Mouse (Mus musculus): Measurements from ENCODE around the gene Tagln2.

The Tagln2 gene

DNA sequence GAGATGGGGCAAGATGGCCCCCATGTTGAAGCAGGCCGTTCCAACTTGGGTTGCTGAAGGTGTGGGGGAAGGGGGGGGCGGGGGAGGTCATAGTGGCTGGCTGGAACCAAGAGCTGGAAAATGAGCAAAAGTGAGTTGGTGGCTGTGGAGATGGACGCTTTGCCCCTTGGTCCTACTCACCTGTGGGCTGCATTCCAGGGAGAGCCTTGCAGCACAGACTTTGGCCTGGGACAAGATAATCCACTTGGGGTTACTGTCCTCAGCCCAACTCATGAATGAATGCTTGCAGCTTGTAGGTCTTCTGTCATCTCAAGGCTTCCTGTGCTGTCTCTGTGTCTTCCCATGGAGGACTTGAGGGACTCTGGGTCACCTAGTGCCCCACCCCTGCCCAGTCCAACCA, 7.9 kb downstream of the Tagln2 start:
- TF ChIP-seq GATA4 (IDR thresholded peaks at IDR 0.05; ENCODE audit: insufficient replicate concordance, low read length) = no peak

- peak; percentile 91; the same call in 1 of the 2 replicates for TF ChIP-seq GATA4 (IDR thresholded peaks at IDR 0.05; ENCODE audit: insufficient replicate concordance, low read length)
Observed at GRCm38 (mm10) chr1:172508172-172508571, 8.3 kb downstream of the Tagln2 start.

DNA sequence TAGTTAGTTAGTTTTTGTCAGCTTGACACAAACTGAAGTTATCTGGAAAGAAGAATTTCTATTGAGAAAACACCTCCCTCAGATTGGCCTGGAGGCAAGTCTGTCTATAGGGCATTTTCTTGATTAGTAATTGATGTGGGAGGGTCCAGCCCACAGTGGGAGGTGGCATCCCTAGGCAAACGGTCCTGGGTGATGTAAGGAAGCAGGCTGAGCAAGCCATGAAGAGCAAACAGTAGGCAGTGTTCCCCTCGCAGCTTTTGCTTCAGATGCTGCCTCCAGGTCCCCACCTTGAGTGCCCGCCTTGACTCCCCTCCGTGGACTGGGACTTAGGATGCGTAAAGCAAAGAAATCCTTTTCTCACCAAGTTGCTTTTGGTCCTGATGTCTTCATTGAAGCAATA, 9.4 kb downstream of the Tagln2 start:
- no peak for TF ChIP-seq GATA4 (IDR thresholded peaks at IDR 0.05; ENCODE audit: insufficient replicate concordance, low read length)

DNA sequence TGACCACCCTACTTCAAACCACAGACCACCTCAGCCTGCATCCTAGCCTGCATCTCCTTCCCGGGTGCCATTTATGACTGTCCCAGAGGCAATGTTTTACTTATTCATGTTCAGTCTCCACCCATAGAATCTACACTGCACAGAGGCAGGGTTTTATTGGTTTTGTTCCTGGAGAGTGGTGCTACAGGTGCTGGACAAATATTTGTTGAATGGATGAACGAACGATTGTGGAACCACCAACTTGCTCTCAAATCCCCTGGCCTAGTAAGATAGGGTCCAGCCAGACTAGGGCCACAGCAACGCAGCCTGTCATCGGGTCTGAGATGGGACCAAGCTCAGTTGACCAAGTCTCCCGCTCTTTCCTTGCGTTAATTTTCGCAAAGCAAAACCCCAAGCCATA, 10.1 kb downstream of the Tagln2 start:
- TF ChIP-seq GATA4 (IDR thresholded peaks at IDR 0.05; ENCODE audit: insufficient replicate concordance, low read length) = no peak

GRCm38 (mm10) chr1:172510421-172510972, 10.7 kb downstream of the Tagln2 start:
- TF ChIP-seq GATA4 (IDR thresholded peaks at IDR 0.05; ENCODE audit: insufficient replicate concordance, low read length) = no peak

DNA sequence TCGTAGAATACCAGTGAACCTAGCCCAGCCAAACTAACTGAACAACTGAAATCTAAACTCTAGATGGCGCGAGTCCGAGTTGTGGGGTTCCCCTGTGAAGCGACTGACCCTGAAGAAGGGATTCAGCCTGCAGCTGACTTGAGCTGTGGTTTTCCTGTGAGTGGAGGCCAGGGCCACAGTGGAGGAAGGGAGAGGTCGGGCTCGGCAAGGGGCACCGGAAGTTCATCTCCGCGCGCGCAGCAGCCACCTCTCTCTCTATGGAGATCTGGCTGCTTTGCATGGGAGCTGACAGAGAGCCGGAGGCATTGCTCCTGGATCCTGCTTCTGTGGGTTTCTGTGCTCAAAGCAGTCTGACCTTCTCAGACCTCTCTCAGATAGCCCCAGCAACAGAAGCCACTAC, 13.1 kb downstream of the Tagln2 start:
- TF ChIP-seq GATA4 (IDR thresholded peaks at IDR 0.05; ENCODE audit: insufficient replicate concordance, low read length) = peak; percentile 78; the same call in 1 of the 2 replicates

DNA sequence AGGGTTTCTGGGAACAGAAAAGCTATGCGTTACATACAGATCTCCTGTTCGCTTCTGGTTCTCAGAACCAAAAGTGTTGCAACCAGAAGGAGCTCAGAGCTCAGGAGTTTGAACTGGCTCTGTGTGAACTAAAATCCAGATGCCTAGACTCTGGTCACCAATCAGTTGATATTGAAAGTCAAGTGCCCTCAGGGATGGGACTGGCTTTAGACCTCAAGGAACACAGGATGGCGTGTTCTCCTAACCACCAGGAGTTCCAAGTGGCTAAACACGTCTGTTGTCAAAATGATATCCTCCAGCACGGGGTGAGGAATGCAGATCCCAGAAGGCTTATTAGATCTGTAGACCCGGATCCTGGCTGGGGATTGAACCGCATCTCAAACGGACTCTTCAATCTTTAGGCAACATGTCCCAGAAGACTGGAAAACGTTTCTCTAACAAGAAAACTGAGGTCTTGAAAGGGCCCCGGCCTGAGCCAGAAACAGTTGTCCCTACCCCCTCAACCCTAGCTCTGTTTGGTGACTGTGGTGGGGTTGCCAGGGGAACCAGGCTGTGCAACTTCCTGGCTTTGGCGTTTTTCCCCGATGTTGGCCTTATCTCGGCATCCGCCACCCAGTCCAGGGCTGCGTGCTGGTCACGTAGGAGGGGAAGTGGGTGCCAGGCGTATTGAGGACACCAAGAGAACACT, 13.8 kb downstream of the Tagln2 start:
- peak; percentile 88 for TF ChIP-seq GATA4 (IDR thresholded peaks at IDR 0.05; ENCODE audit: insufficient replicate concordance, low read length)

GRCm38 (mm10) chr1:172514213-172514529, 14.3 kb downstream of the Tagln2 start:
- no peak for TF ChIP-seq GATA4 (IDR thresholded peaks at IDR 0.05; ENCODE audit: insufficient replicate concordance, low read length)

- peak; percentile 43; the same call in 1 of the 2 replicates for TF ChIP-seq GATA4 (IDR thresholded peaks at IDR 0.05; ENCODE audit: insufficient replicate concordance, low read length)
Observed at GRCm38 (mm10) chr1:172514551-172515268, 14.9 kb downstream of the Tagln2 start.

DNA sequence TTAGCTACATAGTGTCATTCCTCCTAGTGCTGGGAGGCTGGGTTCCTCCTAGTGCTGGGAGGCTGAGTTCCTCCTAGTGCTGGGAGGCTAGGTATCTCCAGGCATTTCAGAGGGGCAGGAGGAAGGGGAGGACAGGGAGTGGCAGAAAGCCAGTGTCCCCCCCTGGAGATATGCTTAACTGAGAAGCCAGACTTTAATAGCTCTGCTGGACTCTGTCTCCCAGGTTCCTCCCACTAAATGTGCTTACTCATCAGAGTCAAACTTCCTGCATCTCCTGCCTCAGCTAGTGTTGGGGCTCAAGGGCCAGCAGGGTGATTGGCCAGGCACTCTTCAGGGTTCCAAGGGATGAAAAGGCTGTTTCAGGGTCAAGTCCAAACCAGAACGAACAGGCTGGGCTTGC, 15.5 kb downstream of the Tagln2 start:
- TF ChIP-seq GATA4 (IDR thresholded peaks at IDR 0.05; ENCODE audit: insufficient replicate concordance, low read length) = no peak

DNA sequence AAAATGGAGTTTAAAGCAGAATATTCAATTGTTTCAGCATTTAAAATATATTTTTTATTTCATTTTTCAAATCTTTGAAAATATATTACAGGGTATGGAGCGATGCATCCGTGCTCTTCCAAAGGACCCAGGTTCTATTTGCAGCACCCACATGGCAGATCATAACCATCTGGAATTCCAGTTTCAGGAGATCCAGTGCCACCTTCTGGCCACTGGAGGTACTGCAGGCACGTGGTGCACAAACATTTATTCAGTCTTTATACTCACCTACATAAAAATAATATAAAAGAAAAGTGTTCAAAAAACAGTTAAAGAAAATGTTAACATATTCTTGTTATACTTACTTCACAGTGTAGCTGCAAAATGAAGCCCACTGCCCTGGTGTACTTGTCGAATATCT, 18.2 kb downstream of the Tagln2 start:
- no peak for TF ChIP-seq GATA4 (IDR thresholded peaks at IDR 0.05; ENCODE audit: insufficient replicate concordance, low read length)

GRCm38 (mm10) chr1:172519644-172520043, 19.8 kb downstream of the Tagln2 start:
- TF ChIP-seq GATA4 (IDR thresholded peaks at IDR 0.05; ENCODE audit: insufficient replicate concordance, low read length) = no peak

- TF ChIP-seq GATA4 (IDR thresholded peaks at IDR 0.05; ENCODE audit: insufficient replicate concordance, low read length) = no peak
Observed at GRCm38 (mm10) chr1:172520576-172521440, 21.0 kb downstream of the Tagln2 start, which contains the start of gene Cfap45. Cfap45 (plus strand) TSS chr1:172520801.

GRCm38 (mm10) chr1:172522524-172522923, 22.7 kb downstream of the Tagln2 start:
- no peak for TF ChIP-seq GATA4 (IDR thresholded peaks at IDR 0.05; ENCODE audit: insufficient replicate concordance, low read length)

GRCm38 (mm10) chr1:172523699-172524101, 23.9 kb downstream of the Tagln2 start:
- no peak for TF ChIP-seq GATA4 (IDR thresholded peaks at IDR 0.05; ENCODE audit: insufficient replicate concordance, low read length)

Measured in liver, adult (tissue).